Mouse (Mus musculus) spleen, adult 2 months (tissue): ENCODE results near the gene Rec8. TPM values are rescaled to one million over a fixed set of nuclear protein-coding genes. Genes with fewer than 3 reads are reported as not detected.

Experiments used
- DNase-seq, 2 experiments: peaks; one replicate each; pipeline versions ENCODE4 v3.0.0 to v3.0.0-alpha.2; 2012 to 2021; ENCODE audit warnings: low spot score in 2 of 2, low read depth in 1 of 2
- H3K27ac ChIP-seq: fragments of 200-500 bp; 2 replicates; pipeline ENCODE4 v1.5.1; 2012; ENCODE audit warnings: low read length, inconsistent platforms; ENCODE audit not compliant: insufficient read depth
- H3K27me3 ChIP-seq: fragments of 200-500 bp; 2 replicates; pipeline ENCODE4 v1.6.1; 2012; ENCODE audit warnings: mild to moderate bottlenecking, moderate library complexity, low read length, inconsistent platforms; ENCODE audit not compliant: control insufficient read depth, insufficient read depth
- H3K36me3 ChIP-seq: fragments of 200-500 bp; 2 replicates; pipeline ENCODE4 v1.6.1; 2012; ENCODE audit warnings: mild to moderate bottlenecking, low read length, inconsistent platforms; ENCODE audit not compliant: control insufficient read depth, insufficient read depth
- H3K4me1 ChIP-seq: fragments of 200-500 bp; 2 replicates; pipeline ENCODE4 v1.6.1; 2011; ENCODE audit warnings: inconsistent platforms; ENCODE audit not compliant: control insufficient read depth, insufficient read depth, insufficient read length
- H3K4me3 ChIP-seq: fragments of 200-500 bp; 2 replicates; pipeline ENCODE4 v1.5.1; 2011; ENCODE audit warnings: mild to moderate bottlenecking, inconsistent platforms; ENCODE audit not compliant: insufficient read depth, insufficient read length; ENCODE audit errors: extremely low read depth
- CTCF ChIP-seq: fragments of 200-500 bp; IDR thresholded peaks from 2 replicates; pipeline ENCODE4 v1.5.1; 2011; ENCODE audit warnings: mild to moderate bottlenecking, inconsistent platforms; ENCODE audit not compliant: insufficient read depth, insufficient read length, insufficient replicate concordance; ENCODE audit errors: extremely low read depth
- POLR2A ChIP-seq: fragments of 200-500 bp; IDR thresholded peaks from 2 replicates; pipeline ENCODE4 v1.6.1; 2011; ENCODE audit warnings: low read depth, low read length, inconsistent platforms
- WGBS: fragments of 180-500 bp; shearing (Covaris S2); methylation state at CpG from one replicate; pipeline ENCODE4 v1.1.7; 2018; 5-methylcytosine and 5-hydroxymethylcytosine counted together
- polyA plus RNA-seq: library from polyadenylated mRNA; depleted of rRNA; stranded (reverse); fragments of >200 nt; gene quantifications from 2 replicates; pipeline ENCODE4 v1.2.3, GENCODE M21; 2012

Gene Rec8
- polyA plus RNA-seq, 1 experiment = 2.4 TPM

- TF ChIP-seq CTCF = no peak
- TF ChIP-seq POLR2A = no peak
- Histone ChIP-seq H3K4me3 (peak overlapping the region; percentile 73), H3K4me1 (peaks cover 18% of the 10 kb centered on the region; the same call in 1 of the 2 replicates), H3K27ac (peak overlapping the region; percentile 98), H3K36me3 (peaks cover 54% of the 10 kb centered on the region), H3K27me3 (no peaks in the 10 kb centered on the region)
- no peak for DNase-seq
- 44% methylated on average over 11 of the region's 11 CpGs for WGBS
These were observed 13.0 kb upstream of the Rec8 start for GRCm38 (mm10) chr14:55604823-55605222.

GRCm38 (mm10) chr14:55605743-55606459, 11.9 kb upstream of the Rec8 start:
- no peak for TF ChIP-seq CTCF
- TF ChIP-seq POLR2A = no peak
- Histone ChIP-seq H3K27ac (no peak overlapping the region), H3K36me3 (peaks cover 50% of the 10 kb centered on the region), H3K27me3 (no peaks in the 10 kb centered on the region), H3K4me3 (no peak overlapping the region), H3K4me1 (peaks cover 18% of the 10 kb centered on the region; the same call in 1 of the 2 replicates)
- no peak for DNase-seq
- 84% methylated on average over 16 of the region's 16 CpGs for WGBS

- Histone ChIP-seq H3K4me1 (peaks cover 11% of the 10 kb centered on the region; the same call in 1 of the 2 replicates), H3K4me3 (no peak overlapping the region), H3K27me3 (no peaks in the 10 kb centered on the region), H3K36me3 (peaks cover 39% of the 10 kb centered on the region), H3K27ac (no peak overlapping the region)
- 97% methylated on average over 6 of the region's 6 CpGs for WGBS
- TF ChIP-seq POLR2A (no peak), CTCF (no peak)
- DNase-seq = no peak
These were observed 9.5 kb upstream of the Rec8 start for GRCm38 (mm10) chr14:55608339-55608738.

- H3K27ac ChIP-seq = no peak overlapping the region
- DNase-seq = no peak
- 68% methylated on average over 6 of the region's 6 CpGs for WGBS
- TF ChIP-seq POLR2A = no peak
- no peak for TF ChIP-seq CTCF
- H3K4me3 ChIP-seq = no peak overlapping the region
- H3K4me1 ChIP-seq = no peaks in the 10 kb centered on the region
- peaks cover 13% of the 10 kb centered on the region for H3K36me3 ChIP-seq
- H3K27me3 ChIP-seq = no peaks in the 10 kb centered on the region
These were observed 4.5 kb upstream of the Rec8 start for GRCm38 (mm10) chr14:55613346-55613745.

- H3K4me3 ChIP-seq = no peak overlapping the region
- no peak for DNase-seq
- TF ChIP-seq CTCF (no peak), POLR2A (no peak)
- 80% methylated on average over 7 of the region's 7 CpGs for WGBS
- H3K27ac ChIP-seq = no peak overlapping the region
- peaks cover under 1% of the 10 kb centered on the region; the same call in 1 of the 2 replicates for H3K36me3 ChIP-seq
- no peaks in the 10 kb centered on the region for H3K27me3 ChIP-seq
- no peaks in the 10 kb centered on the region for H3K4me1 ChIP-seq
These were observed 3.2 kb upstream of the Rec8 start for GRCm38 (mm10) chr14:55614565-55615178.

GRCm38 (mm10) chr14:55615876-55616275, 2.0 kb upstream of the Rec8 start:
- WGBS = 82% methylated on average over 2 of the region's 2 CpGs
- no peak for TF ChIP-seq POLR2A
- TF ChIP-seq CTCF = no peak

GRCm38 (mm10) chr14:55616844-55617243, 993 bp upstream of the Rec8 start:
- H3K27ac ChIP-seq = no peak overlapping the region
- H3K4me3 ChIP-seq = no peak overlapping the region
- WGBS = 78% methylated on average over 2 of the region's 2 CpGs
- H3K36me3 ChIP-seq = no peaks in the 10 kb centered on the region
- no peaks in the 10 kb centered on the region for H3K27me3 ChIP-seq
- TF ChIP-seq POLR2A (no peak), CTCF (no peak)
- no peak for DNase-seq
- no peaks in the 10 kb centered on the region for H3K4me1 ChIP-seq

More at GRCm38 (mm10) chr14:55615876-55616275, 2.0 kb upstream of the Rec8 start:
- Histone ChIP-seq H3K36me3 (no peaks in the 10 kb centered on the region), H3K4me1 (no peaks in the 10 kb centered on the region), H3K27me3 (no peaks in the 10 kb centered on the region), H3K27ac (no peak overlapping the region), H3K4me3 (no peak overlapping the region)
- DNase-seq = no peak
